Mouse (Mus musculus) E14TG2a.4 (cell line): ENCODE data around the gene Fhit.

Experiments used
- CTCF ChIP-seq: conservative IDR thresholded peaks from 2 replicates; pipeline ENCODE4 v1.5.1; 2014; ENCODE audit warnings: low read length
- NANOG ChIP-seq: IDR thresholded peaks from 2 replicates; pipeline ENCODE4 v1.6.1; 2014; ENCODE audit warnings: borderline replicate concordance, low read length, mixed read lengths
- POU5F1 ChIP-seq: IDR thresholded peaks from 2 replicates; pipeline ENCODE4 v1.6.1; 2014; ENCODE audit warnings: low read length, borderline replicate concordance

GRCm38 (mm10) chr14:11119076-11119475 is 42.8 kb downstream of the Fhit start:
- TF ChIP-seq NANOG (no peak), CTCF (no peak), POU5F1 (no peak)
